Mouse (Mus musculus) CH12.LX (cell line): Measurements from ENCODE around the gene Carhsp1. TPM values are rescaled to one million over a fixed set of nuclear protein-coding genes. Genes with fewer than 3 reads are reported as not detected.

ENCODE experiments used
- DNase-seq: peaks from one replicate; pipeline ENCODE4 v3.0.0-alpha.2; 2013; ENCODE audit errors: extremely low read depth
- H3K27ac ChIP-seq: 2 replicates; pipeline ENCODE4 v1.5.1; 2012; ENCODE audit warnings: low read depth, mild to moderate bottlenecking, control low read depth, moderate library complexity; ENCODE audit not compliant: insufficient read depth
- H3K27me3 ChIP-seq: replicated peaks from 2 replicates; pipeline ENCODE3; 2012; ENCODE audit warnings: inconsistent platforms
- H3K36me3 ChIP-seq, 2 experiments: replicated peaks in 1 of 2; 2 replicates each; pipeline versions ENCODE3 to v1.6.1; 2012; ENCODE audit warnings: inconsistent platforms in 1 of 2, low read length in 1 of 2, mild to moderate bottlenecking in 1 of 2, mixed read lengths in 1 of 2, moderate library complexity in 1 of 2; ENCODE audit not compliant: control insufficient read depth in 1 of 2, insufficient read depth in 1 of 2
- H3K4me1 ChIP-seq, 2 experiments: 2 replicates each; pipeline ENCODE4 v1.6.1; 2012; ENCODE audit warnings: inconsistent platforms in 1 of 2, moderate library complexity in 1 of 2; ENCODE audit not compliant: insufficient read depth in 2 of 2, control insufficient read depth in 1 of 2
- H3K4me2 ChIP-seq: 2 replicates; pipeline ENCODE4 v1.6.1; 2012; ENCODE audit warnings: low read depth, mild to moderate bottlenecking, control low read depth; ENCODE audit not compliant: poor library complexity, insufficient read depth, severe bottlenecking
- H3K4me3 ChIP-seq, 3 experiments: fragments of 150-350 bp in 1 of 3; sonication (generic) in 1 of 3; replicated peaks in 1 of 3; 2 replicates each; pipeline versions ENCODE3 to v1.5.1; 2011 to 2012; ENCODE audit warnings: low read depth in 2 of 3, low read length in 2 of 3, mild to moderate bottlenecking in 2 of 3, moderate library complexity in 2 of 3, control low read depth in 1 of 3, improper control_type of control experiment in 1 of 3, inconsistent platforms in 1 of 3, mixed read lengths in 1 of 3; ENCODE audit not compliant: poor library complexity in 1 of 3
- H3K79me2 ChIP-seq: replicated peaks from 2 replicates; pipeline ENCODE4 v1.6.1; 2012; ENCODE audit warnings: mild to moderate bottlenecking, moderate library complexity; ENCODE audit not compliant: control insufficient read depth, poor library complexity, insufficient read depth, severe bottlenecking; ENCODE audit errors: extremely low read depth
- H3K9ac ChIP-seq: 2 replicates; pipeline ENCODE4 v1.6.1; 2012; ENCODE audit warnings: low read depth, mild to moderate bottlenecking, control low read depth, moderate library complexity; ENCODE audit not compliant: insufficient read depth
- H3K9me3 ChIP-seq: replicated peaks from 2 replicates; pipeline ENCODE3; 2012; ENCODE audit warnings: low read length, inconsistent platforms, mixed read lengths
- CHD2 ChIP-seq: IDR thresholded peaks from 2 replicates; pipeline ENCODE4 v1.6.1; 2011; ENCODE audit warnings: low read length, improper control_type of control experiment
- CTCF ChIP-seq, 2 experiments: IDR thresholded peaks in 1 of 2; conservative IDR thresholded peaks in 1 of 2; 2 replicates each; pipeline ENCODE4 v1.5.1; 2011 to 2012; ENCODE audit warnings: low read depth in 2 of 2, low read length in 2 of 2, improper control_type of control experiment in 1 of 2, inconsistent platforms in 1 of 2, mild to moderate bottlenecking in 1 of 2, moderate library complexity in 1 of 2
- E2F4 ChIP-seq: IDR thresholded peaks from 2 replicates; pipeline ENCODE4 v1.6.1; 2011; ENCODE audit warnings: low read depth, low read length, improper control_type of control experiment; ENCODE audit not compliant: insufficient replicate concordance
- ELF1 ChIP-seq: IDR thresholded peaks from 2 replicates; pipeline ENCODE4 v1.6.1; 2014; ENCODE audit warnings: low read depth, mild to moderate bottlenecking, inconsistent platforms, low read length, improper control_type of control experiment
- EP300 ChIP-seq: IDR thresholded peaks from 2 replicates; pipeline ENCODE4 v1.6.1; 2011; ENCODE audit warnings: low read length, improper control_type of control experiment
- GABPA ChIP-seq: IDR thresholded peaks from 2 replicates; pipeline ENCODE4 v1.6.1; 2012; ENCODE audit warnings: low read depth, low read length, improper control_type of control experiment, inconsistent platforms; ENCODE audit not compliant: insufficient replicate concordance
- HCFC1 ChIP-seq: IDR thresholded peaks from 2 replicates; pipeline ENCODE4 v1.6.1; 2012; ENCODE audit warnings: low read depth, mild to moderate bottlenecking, inconsistent platforms, low read length, improper control_type of control experiment
- KAT2A ChIP-seq: IDR thresholded peaks from 2 replicates; pipeline ENCODE4 v1.6.1; 2012; ENCODE audit warnings: low read length, improper control_type of control experiment, inconsistent platforms; ENCODE audit not compliant: insufficient replicate concordance
- MAFK ChIP-seq: IDR thresholded peaks from 2 replicates; pipeline ENCODE4 v1.6.1; 2011; ENCODE audit warnings: low read length, improper control_type of control experiment; ENCODE audit not compliant: insufficient replicate concordance
- MAX ChIP-seq: IDR thresholded peaks from 2 replicates; pipeline ENCODE4 v1.6.1; 2011; ENCODE audit warnings: low read length, improper control_type of control experiment
- PAX5 ChIP-seq: IDR thresholded peaks from 2 replicates; pipeline ENCODE4 v1.6.1; 2012; ENCODE audit warnings: low read length, inconsistent platforms, mixed read lengths
- POLR2A ChIP-seq: IDR thresholded peaks from 2 replicates; pipeline ENCODE4 v1.6.1; 2011; ENCODE audit warnings: low read depth, mild to moderate bottlenecking, improper control_type of control experiment, low read length
- POLR2AphosphoS2 ChIP-seq: IDR thresholded peaks from 2 replicates; pipeline ENCODE4 v1.6.1; 2011; ENCODE audit warnings: low read depth, low read length, improper control_type of control experiment
- SIN3A ChIP-seq: IDR thresholded peaks from 2 replicates; pipeline ENCODE4 v1.6.1; 2012; ENCODE audit warnings: low read length, improper control_type of control experiment, inconsistent platforms
- SMC3 ChIP-seq: IDR thresholded peaks from 2 replicates; pipeline ENCODE4 v1.6.1; 2011; ENCODE audit warnings: low read depth, low read length, improper control_type of control experiment
- TBP ChIP-seq: conservative IDR thresholded peaks from 2 replicates; pipeline ENCODE4 v1.6.1; 2011; ENCODE audit warnings: low read depth, low read length, improper control_type of control experiment
- TCF12 ChIP-seq: IDR thresholded peaks from 2 replicates; pipeline ENCODE4 v1.6.1; 2014; ENCODE audit warnings: low read depth, mild to moderate bottlenecking, inconsistent platforms, low read length, improper control_type of control experiment
- ZC3H11A ChIP-seq: IDR thresholded peaks from 2 replicates; pipeline ENCODE4 v1.6.1; 2012; ENCODE audit warnings: low read depth, mild to moderate bottlenecking, inconsistent platforms, low read length, improper control_type of control experiment
- ZKSCAN1 ChIP-seq: IDR thresholded peaks from 2 replicates; pipeline ENCODE4 v1.6.1; 2012; ENCODE audit warnings: low read depth, inconsistent platforms, low read length, improper control_type of control experiment, borderline replicate concordance
- ZMIZ1 ChIP-seq: IDR thresholded peaks from 2 replicates; pipeline ENCODE4 v1.6.1; 2012; ENCODE audit warnings: low read depth, mild to moderate bottlenecking, inconsistent platforms, low read length, improper control_type of control experiment
- ZNF384 ChIP-seq: IDR thresholded peaks from 2 replicates; pipeline ENCODE4 v1.6.1; 2012; ENCODE audit warnings: low read depth, low read length, improper control_type of control experiment, inconsistent platforms
- dilution Hi-C: fragments of 300-500 bp; cut with MboI; formaldehyde crosslinking; loops from 2 replicates; pipeline ENCODE4 v1.14.3; 2020; ENCODE audit warnings: low sequenced_read_pairs; ENCODE audit not compliant: extremely low pct_unique_long_range_greater_than_20kb, extremely low pct_ligation_motif_present
- in situ Hi-C: fragments of 300-500 bp; cut with MboI; formaldehyde crosslinking; loops from 3 replicates; pipeline ENCODE4 v1.14.3; 2019; ENCODE audit warnings: low sequenced_read_pairs, low pct_ligation_motif_present, low pct_unique_long_range_greater_than_20kb, mixed read lengths
- polyA plus RNA-seq: library from polyadenylated mRNA; unstranded; fragments of >175 nt; gene quantifications from 2 replicates; pipeline ENCODE4 v1.2.1, GENCODE M21; 2012; ENCODE audit warnings: low read depth; ENCODE audit not compliant: insufficient read length
- total RNA-seq, 2 experiments: library from RNA; depleted of rRNA; stranded (reverse); fragments of 300-350 nt in 1 of 2; fragments of >200 nt in 1 of 2; gene quantifications; 2 replicates each; pipeline ENCODE4 v1.2.3; 2012 to 2014

The Carhsp1 gene
- total and polyA plus RNA-seq, 3 experiments = 26.0 to 29.7 (median 26.2) TPM

DNA sequence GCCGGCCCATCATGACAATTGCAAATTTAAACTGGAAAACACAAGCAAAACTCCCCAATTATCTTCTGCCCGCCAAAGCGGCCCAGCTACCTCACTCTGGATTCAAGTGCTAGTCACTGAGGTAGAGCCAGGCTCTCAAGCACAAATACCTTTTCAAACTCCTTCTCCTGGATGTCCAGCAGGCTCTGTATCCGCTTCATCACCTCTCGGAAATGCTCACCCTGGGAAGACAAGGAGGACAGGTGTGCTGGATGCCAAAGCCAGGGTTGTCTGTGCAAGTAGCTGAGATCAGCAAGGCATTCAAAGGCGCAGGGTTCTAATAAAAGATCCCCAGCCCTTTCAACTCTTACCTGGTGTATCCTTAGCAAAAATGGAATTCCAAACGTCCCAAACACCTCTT, 19.3 kb upstream of the Carhsp1 start:
- Histone ChIP-seq H3K4me2 (no peak overlapping the region), H3K4me3 (no peak overlapping the region), H3K4me1 (no peaks in the 10 kb centered on the region), H3K9me3 (no peaks in the 10 kb centered on the region), H3K9ac (no peak overlapping the region), H3K27ac (no peak overlapping the region)
- no peak for DNase-seq
- in situ Hi-C loops = no loop called here
- TF ChIP-seq POLR2A = no peak
- TF ChIP-seq TBP = no peak
- TF ChIP-seq SMC3 = no peak
- no peak for TF ChIP-seq ZNF384
- no peak for TF ChIP-seq CHD2
- no peak for TF ChIP-seq SIN3A
- TF ChIP-seq KAT2A = no peak
- TF ChIP-seq ELF1 = no peak
- no peak for TF ChIP-seq ZC3H11A
- TF ChIP-seq MAFK = no peak
- no peak for TF ChIP-seq MAX
- no peak for TF ChIP-seq POLR2AphosphoS2
- no peak for TF ChIP-seq CTCF (conservative IDR thresholded peaks at IDR 0.05 in 1 of 2, IDR thresholded peaks at IDR 0.05 in 1 of 2; ENCODE audit: low read depth in 2 of 2, low read length in 2 of 2)
- no peak for TF ChIP-seq GABPA
- TF ChIP-seq ZKSCAN1 = no peak
- TF ChIP-seq PAX5 = no peak
- TF ChIP-seq, all 38 proteins: peak for 0
- H3K79me2 ChIP-seq = no peaks in the 10 kb centered on the region
- H3K27me3 ChIP-seq = no peaks in the 10 kb centered on the region
- peaks cover 77 to 100% of the 10 kb centered on the region in 2 experiments for H3K36me3 ChIP-seq
- dilution Hi-C loops = no loop called here

GRCm38 (mm10) chr16:8689979-8690656, 18.2 kb upstream of the Carhsp1 start:
- Histone ChIP-seq H3K27me3 (no peaks in the 10 kb centered on the region), H3K9me3 (no peaks in the 10 kb centered on the region), H3K4me1 (no peaks in the 10 kb centered on the region), H3K79me2 (no peaks in the 10 kb centered on the region), H3K27ac (no peak overlapping the region), H3K4me3 (no peak overlapping the region), H3K9ac (no peak overlapping the region), H3K36me3 (peaks cover 70 to 100% of the 10 kb centered on the region in 2 experiments), H3K4me2 (no peak overlapping the region)
- in situ Hi-C loops (loop anchor here (5.0 kb wide), 2 partner anchors 77 to 177 kb away; no protein-coding TSS in a partner anchor), dilution Hi-C loops (no loop called here)
- DNase-seq = no peak
- TF ChIP-seq SIN3A (no peak), HCFC1 (no peak), E2F4 (no peak), ZMIZ1 (no peak), CHD2 (no peak), SMC3 (no peak), TBP (no peak), TCF12 (no peak), EP300 (no peak)
